Mouse (Mus musculus) lung, adult 2 months (tissue): ENCODE data around the gene Gm15737. TPM values are rescaled to one million over a fixed set of nuclear protein-coding genes. Genes with fewer than 3 reads are reported as not detected.
A peak's percentile ranks its signal among the peaks of the same experiment; 100 is the strongest.

Source experiments
- DNase-seq: peaks from one replicate; pipeline ENCODE4 v3.0.0; 2022
- H3K4me1 ChIP-seq: fragments of 200-500 bp; 2 replicates; pipeline ENCODE4 v1.6.1; 2011; ENCODE audit warnings: low read length; ENCODE audit not compliant: control insufficient read depth, insufficient read depth
- H3K4me3 ChIP-seq: fragments of 200-500 bp; replicated peaks from 2 replicates; pipeline ENCODE3; 2011; ENCODE audit warnings: low read depth, mild to moderate bottlenecking, control low read depth, low read length; ENCODE audit errors: extremely low read depth
- CTCF ChIP-seq: fragments of 200-500 bp; IDR thresholded peaks from 2 replicates; pipeline ENCODE4 v1.5.1; 2011; ENCODE audit warnings: mild to moderate bottlenecking, low read length, control low read depth; ENCODE audit not compliant: insufficient read depth
- POLR2A ChIP-seq: fragments of 200-500 bp; IDR thresholded peaks from 2 replicates; pipeline ENCODE4 v1.6.1; 2011; ENCODE audit warnings: low read depth, mild to moderate bottlenecking, control low read depth, low read length, borderline replicate concordance; ENCODE audit errors: extremely low read depth
- WGBS: fragments of 180-500 bp; shearing (Covaris S2); methylation state at CpG from one replicate; pipeline ENCODE4 v1.1.7; 2018; 5-methylcytosine and 5-hydroxymethylcytosine counted together
- polyA plus RNA-seq: library from polyadenylated mRNA; depleted of rRNA; stranded (reverse); fragments of >200 nt; gene quantifications from 2 replicates; pipeline ENCODE4 v1.2.3, GENCODE M21; 2012; rRNA removed

Gene Gm15737
- polyA plus RNA-seq, 1 experiment: not detected

GRCm38 (mm10) chr6:92891535-92891934 lies 22.4 kb downstream of the Gm15737 start:
- 50% methylated on average over 1 of the region's 1 CpGs for WGBS
- H3K4me1 ChIP-seq: no peaks in the 10 kb centered on the region
- TF ChIP-seq CTCF (no peak), POLR2A (no peak)
- H3K4me3 ChIP-seq: no peak overlapping the region
- DNase-seq: no peak

DNA sequence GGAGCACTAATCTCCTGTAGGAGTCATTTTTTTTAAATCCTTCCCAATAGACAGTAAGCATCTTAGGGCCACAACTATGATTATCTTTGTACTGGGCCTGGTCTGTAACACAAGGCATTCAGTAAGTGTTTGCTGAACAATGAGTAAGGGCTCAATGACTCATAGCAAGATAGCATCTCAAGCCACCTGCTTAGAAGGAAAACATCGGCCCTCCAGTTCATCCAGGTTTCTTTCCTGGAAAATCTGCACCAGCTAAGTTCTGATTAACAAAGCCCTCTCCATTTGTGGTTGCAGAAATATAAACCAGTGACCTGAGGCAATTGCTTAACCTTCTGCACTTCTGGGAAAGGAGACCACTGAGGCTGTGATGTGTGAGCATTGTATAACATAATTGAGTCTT lies 34.9 kb downstream of the Gm15737 start:
- DNase-seq: no peak
- Histone ChIP-seq H3K4me1 (peaks cover 4% of the 10 kb centered on the region), H3K4me3 (no peak overlapping the region)
- WGBS: 45% methylated on average over 1 of the region's 1 CpGs
- TF ChIP-seq POLR2A: no peak
- TF ChIP-seq CTCF: no peak

GRCm38 (mm10) chr6:92904491-92904890 lies 35.3 kb downstream of the Gm15737 start:
- Histone ChIP-seq H3K4me3 (no peak overlapping the region), H3K4me1 (peaks cover 7% of the 10 kb centered on the region)
- 37% methylated on average over 2 of the region's 2 CpGs for WGBS
- DNase-seq: no peak
- TF ChIP-seq CTCF: no peak
- TF ChIP-seq POLR2A: no peak

GRCm38 (mm10) chr6:92905922-92906321 lies 36.8 kb downstream of the Gm15737 start:
- WGBS: 11% methylated on average over 5 of the region's 5 CpGs
- TF ChIP-seq POLR2A: no peak
- 0 out of 2 replicates have a peak, but pooled peaks have one; percentile 16 for TF ChIP-seq CTCF
- Histone ChIP-seq H3K4me1 (peaks cover 7% of the 10 kb centered on the region), H3K4me3 (no peak overlapping the region)
- peak; percentile 19 for DNase-seq

- H3K4me1 ChIP-seq: peaks cover 3% of the 10 kb centered on the region
- peak; percentile 21 for DNase-seq
- no peak for TF ChIP-seq POLR2A
- TF ChIP-seq CTCF: no peak
- 41% methylated on average over 8 of the region's 8 CpGs for WGBS
- no peak overlapping the region for H3K4me3 ChIP-seq
These were observed 40.2 kb downstream of the Gm15737 start for GRCm38 (mm10) chr6:92909361-92909760.

DNA sequence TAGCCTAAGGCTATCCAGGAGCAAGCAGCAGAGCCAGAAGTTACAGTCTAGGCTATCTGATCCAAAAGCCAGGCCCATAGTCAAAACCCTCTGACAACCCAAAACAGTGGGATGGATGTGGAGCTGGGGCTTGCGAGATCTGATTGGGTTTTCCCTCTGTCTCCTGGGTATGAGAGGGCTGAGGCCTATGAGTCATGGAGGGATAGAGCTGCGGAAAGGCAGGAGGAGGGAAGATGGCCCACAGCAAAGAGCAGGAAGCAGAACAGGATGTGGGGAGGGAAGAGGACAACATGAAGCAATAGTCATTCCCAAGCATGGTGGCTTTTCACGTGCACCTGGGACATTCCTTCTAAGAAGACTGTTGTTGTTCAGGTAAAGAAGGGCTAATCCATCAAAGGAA lies 41.5 kb downstream of the Gm15737 start:
- Histone ChIP-seq H3K4me3 (no peak overlapping the region), H3K4me1 (peaks cover 3% of the 10 kb centered on the region)
- 73% methylated on average over 3 of the region's 3 CpGs for WGBS
- no peak for DNase-seq
- TF ChIP-seq POLR2A (no peak), CTCF (no peak)

DNA sequence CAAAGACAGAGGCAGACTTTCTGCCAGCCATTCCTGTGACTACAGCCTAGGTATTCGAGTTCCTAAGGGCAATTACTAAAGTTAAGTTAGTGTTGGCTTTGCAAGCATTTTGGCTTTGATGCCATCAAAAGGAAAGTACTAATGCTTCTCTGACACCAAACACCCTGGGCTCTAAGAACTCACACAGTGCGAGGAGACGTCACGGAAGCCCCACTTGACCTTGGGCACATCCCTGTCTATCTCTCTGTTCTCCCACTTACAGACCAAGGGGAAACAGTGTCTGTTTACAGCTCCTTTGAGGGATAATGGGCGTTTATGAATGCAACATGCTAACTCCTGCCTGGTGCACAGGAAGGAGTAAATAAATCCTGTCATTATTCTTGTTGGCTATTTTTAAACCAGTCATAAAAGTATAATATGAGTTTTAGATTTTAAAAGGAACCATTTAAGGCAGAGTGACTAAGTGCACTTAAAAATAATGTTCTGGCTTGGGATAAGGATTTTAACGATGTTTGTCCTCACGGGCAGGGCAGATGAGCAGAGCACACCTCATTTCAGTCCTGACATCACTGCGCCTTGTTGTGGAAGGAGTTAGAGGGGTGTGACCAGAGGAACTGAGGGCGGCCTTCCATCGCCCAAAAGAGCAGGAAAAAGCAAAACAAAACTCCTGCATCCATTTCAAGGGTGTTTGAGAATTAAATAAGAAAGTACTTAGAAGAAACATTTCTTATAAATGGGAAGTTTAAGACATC lies 52.0 kb downstream of the Gm15737 start:
- 34% methylated on average over 10 of the region's 10 CpGs for WGBS
- H3K4me3 ChIP-seq: no peak overlapping the region
- peaks cover 3% of the 10 kb centered on the region for H3K4me1 ChIP-seq
- DNase-seq: no peak
- TF ChIP-seq CTCF (no peak), POLR2A (no peak)

DNA sequence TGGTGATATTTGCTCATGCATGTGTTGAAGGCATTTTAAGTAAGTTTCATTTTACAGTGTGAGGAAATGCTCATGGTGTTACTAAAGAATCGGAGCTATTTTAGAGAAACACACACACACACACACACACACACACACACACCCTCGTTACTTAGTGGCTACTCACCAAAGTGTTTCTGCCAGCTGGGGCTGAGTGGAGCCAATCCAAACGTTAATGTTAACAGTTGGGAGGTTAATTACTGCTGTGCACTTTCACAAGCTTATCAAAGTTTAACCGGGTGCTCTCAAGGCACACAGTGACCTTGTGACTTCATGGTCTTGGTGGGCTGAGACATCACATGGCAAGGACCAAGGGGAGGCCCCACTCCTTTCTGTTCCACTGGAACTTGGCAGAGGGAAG lies 52.7 kb downstream of the Gm15737 start:
- Histone ChIP-seq H3K4me3 (no peak overlapping the region), H3K4me1 (peaks cover 3% of the 10 kb centered on the region)
- DNase-seq: no peak
- TF ChIP-seq POLR2A: no peak
- TF ChIP-seq CTCF: no peak
- whole genome bisulfite sequencing: 9% methylated on average over 4 of the region's 4 CpGs

- WGBS: 55% methylated on average over 8 of the region's 8 CpGs
- H3K4me3 ChIP-seq: no peak overlapping the region
- no peak for DNase-seq
- H3K4me1 ChIP-seq: peaks cover 3% of the 10 kb centered on the region
- no peak for TF ChIP-seq POLR2A
- TF ChIP-seq CTCF: no peak
These were observed 55.4 kb downstream of the Gm15737 start for GRCm38 (mm10) chr6:92924536-92924935.

DNA sequence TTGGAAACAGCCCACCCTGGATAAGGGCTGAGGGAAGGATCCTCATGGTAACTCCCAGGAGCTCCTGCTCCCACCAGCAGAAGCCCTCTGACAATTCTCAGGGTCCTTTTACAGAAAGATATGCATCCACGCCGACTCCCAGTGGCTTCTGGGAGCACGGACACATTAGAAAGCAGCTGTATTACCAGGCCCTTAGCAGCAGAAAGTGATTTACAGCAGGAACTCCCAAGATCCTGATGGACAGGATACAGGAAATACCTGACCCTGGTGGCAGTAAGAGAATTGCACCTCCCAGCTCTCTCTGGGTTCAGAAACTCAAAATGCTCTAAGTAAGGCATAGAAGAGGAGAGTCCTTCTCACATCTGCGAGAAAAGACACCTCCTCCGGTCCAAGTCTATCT lies 59.1 kb downstream of the Gm15737 start:
- Histone ChIP-seq H3K4me3 (no peak overlapping the region), H3K4me1 (no peaks in the 10 kb centered on the region)
- TF ChIP-seq POLR2A (no peak), CTCF (no peak)
- DNase-seq: no peak
- 71% methylated on average over 5 of the region's 5 CpGs for whole genome bisulfite sequencing

Other genes starting within 250 kb of the Gm15737 start
- gene Prickle2, start 163.2 kb upstream of the Gm15737 start, polyA plus RNA-seq: 22.7 and 23.6 TPM in 2 replicates
- gene A730049H05Rik, start 52.9 kb upstream of the Gm15737 start, polyA plus RNA-seq: 0.08 and 0.15 TPM in 2 replicates
- 6.7 and 12.2 TPM in 2 replicates for gene Adamts9, start 74.1 kb downstream of the Gm15737 start, polyA plus RNA-seq